Mouse (Mus musculus) bone marrow macrophage, adult 2 months (primary cell): Measurements from ENCODE around the gene Tbxas1.
A peak's percentile ranks its signal among the peaks of the same experiment; 100 is the strongest.

ENCODE experiments used
- CTCF ChIP-seq: IDR thresholded peaks from 2 replicates; pipeline ENCODE4 v1.5.1; 2012; ENCODE audit warnings: low read depth, mild to moderate bottlenecking, low read length, moderate library complexity
- POLR2A ChIP-seq: IDR thresholded peaks from 2 replicates; pipeline ENCODE4 v1.6.1; 2012; ENCODE audit warnings: mild to moderate bottlenecking, low read depth, low read length, borderline replicate concordance

DNA sequence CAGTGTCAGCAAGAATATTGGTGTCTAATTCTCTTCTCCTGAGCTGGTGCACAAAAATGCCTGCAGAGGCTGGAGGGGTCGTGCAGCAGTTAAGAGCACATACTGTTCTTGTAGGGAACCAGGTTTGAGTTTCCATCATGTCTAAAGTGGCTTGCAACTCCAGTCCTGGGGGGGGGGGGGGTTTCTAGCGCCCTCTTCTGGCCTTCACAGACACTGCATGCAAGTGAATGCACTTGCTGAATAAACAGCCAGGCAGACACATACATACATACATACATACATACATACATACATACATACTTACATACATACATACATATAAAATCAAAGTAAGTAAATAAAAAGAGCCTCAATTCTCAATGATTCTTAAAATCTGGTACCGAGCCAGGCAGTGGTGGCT is 183.2 kb downstream of the Tbxas1 start:
- TF ChIP-seq POLR2A, result no peak
- TF ChIP-seq CTCF, result 0 out of 2 replicates have a peak, but pooled peaks have one; percentile 24
